Mouse (Mus musculus): ENCODE measurements around the gene Otud7b. TPM values are rescaled to one million over a fixed set of nuclear protein-coding genes. Genes with fewer than 3 reads are reported as not detected.

Gene Otud7b
- 10 to 100 TPM; 50.9 to 51.0 TPM for total RNA-seq (2021)

DNA sequence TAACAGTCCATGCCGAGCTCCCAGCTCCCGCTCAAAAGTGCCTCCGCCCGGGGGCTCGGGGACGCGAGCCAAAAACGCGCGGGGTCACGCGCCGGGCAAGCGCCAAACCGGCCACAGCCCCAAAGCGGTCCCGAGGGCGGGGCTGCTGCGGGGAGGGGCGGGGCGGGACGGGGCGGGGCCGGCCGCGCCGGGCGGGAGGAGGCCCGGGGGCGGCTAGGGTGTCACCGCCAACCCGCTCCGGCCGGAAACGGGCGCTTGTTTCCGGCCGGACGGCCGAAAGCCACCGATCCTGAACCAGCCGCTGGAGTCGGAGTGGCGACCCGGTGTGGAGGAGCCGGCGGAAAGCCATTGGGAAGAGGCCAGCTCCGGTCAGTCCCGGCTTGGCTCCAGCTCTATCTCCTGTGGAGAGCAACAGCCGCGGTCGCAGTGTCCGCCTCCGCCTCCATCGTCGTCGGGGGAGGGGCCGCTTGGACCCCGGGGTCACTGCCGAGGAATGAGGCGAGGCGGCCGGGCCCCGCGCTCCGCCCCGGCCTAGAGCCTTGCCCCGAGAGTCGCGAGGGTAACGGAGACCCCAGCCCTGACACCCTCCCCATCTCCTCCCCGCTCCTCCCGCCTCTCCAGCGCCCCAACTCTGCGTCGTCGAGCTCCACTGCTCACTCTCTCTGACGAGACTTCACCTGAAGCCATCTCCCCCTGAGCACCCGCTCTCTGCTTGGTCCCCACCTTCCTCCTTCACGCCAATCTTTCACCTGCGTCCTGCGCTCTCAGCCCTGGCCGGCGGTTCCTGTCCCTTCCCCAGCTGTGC lies at the start of gene Otud7b:
Gene Otud7b (plus strand): TSS at position 267 of the 805 bp plus-strand sequence.
- intact Hi-C loops (cut with DNase I), result loop anchor here (2.0 kb wide), 1 partner anchor 44 kb away; no protein-coding TSS in a partner anchor
- peak; percentile 85 to 86 for DNase-seq

DNA sequence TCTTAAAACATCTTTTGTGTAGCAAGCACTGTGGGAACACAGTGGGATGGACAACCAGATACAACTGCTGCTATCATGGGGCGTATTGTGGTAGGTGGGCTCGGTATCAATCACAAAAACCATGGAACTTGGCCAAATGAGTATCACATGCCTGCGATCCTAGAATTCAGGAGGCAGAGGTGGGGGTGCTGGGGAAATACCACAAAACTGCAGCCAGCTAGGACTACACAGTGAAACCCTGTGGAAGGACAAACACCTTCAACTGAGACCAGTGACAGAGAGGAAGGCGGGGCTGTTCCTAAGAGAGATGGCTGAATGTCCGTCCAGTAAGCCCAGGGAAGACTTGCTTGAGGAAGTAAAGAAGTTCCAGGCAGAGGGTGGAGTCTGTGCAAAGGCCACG lies 49.0 kb upstream of the Otud7b start:
- DNase-seq, result no peak
- intact Hi-C loops (cut with DNase I), result no loop called here

DNA sequence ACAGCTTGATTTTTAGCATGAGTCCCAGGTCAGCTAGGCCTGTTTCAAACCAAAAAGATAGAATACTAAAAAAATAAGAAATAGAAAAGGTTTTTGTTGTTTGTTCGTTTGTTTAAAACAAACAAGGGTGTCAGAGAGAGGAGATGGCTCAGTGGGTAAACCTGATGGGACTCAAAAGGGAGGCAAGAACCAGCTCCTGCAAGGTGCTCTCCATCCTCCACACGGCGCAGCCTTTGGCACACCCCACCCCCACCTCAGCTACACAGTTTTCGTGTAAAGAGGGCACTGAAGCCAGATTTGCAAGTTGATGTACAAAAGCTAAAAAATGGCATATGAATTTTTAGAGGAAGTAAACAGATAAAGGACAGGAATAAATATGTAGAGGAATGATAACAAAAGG lies 48.3 kb upstream of the Otud7b start:
- intact Hi-C loops (cut with DNase I), result no loop called here
- DNase-seq, result no peak

DNA sequence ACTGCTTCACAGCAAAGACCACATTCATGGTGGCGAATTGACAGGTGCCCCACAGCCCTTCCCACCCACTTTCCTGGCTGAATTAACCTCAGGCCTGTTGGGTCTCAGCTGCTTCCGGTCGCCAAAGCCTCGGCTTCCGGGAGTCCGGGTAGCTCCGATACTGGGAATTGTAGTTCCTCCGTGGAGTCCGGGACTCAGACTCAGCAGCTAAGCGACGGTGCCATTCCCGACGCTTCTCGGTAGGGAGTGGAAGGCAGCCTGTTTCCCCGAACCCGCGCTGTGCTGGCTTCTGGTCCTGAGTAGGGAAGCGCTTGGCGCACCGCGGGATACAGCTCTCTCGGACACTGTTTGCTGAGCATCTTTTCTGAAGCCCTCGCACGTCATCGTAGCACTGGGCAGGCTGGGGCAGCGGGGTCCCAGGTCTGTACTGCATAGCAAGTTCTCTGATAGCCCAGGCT lies 46.6 kb upstream of the Otud7b start:
- intact Hi-C loops (cut with DNase I), result no loop called here
- peak; percentile 92 to 94 for DNase-seq

DNA sequence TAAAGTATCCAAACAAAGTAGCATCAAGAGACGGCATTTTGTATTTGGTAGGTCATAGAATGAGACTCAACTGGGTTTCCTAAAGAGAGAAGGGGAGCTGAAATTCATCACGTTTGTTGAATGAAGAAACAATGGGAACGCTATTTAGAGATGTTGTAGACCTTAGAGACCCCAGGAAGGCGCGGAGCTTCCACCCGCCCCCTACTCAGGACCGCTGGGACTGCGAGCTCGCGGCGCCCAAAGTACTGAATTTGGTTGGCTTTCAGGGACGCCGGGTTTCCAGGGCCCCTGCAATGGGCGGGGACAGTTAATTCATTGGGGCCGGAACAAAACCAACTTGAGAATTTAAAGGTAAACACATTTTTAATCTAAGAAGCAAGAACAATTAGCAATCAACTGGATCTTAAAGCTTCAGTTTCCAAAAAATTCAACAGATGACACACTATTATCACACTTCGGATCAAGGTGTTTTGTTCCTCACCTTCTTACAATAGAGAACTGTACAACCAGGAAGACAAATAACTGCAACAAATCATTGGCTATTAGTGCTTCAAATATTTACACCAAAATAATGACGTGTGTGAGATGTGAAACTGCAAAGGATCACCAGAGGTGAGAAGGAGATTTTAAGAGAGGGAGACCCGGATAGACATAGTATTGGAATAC lies 46.0 kb upstream of the Otud7b start, which contains the start of gene Vps45:
Gene Vps45 (minus strand): TSS at position 236 of the 666 bp plus-strand sequence.
- peak; percentile 70 to 74 for DNase-seq

DNA sequence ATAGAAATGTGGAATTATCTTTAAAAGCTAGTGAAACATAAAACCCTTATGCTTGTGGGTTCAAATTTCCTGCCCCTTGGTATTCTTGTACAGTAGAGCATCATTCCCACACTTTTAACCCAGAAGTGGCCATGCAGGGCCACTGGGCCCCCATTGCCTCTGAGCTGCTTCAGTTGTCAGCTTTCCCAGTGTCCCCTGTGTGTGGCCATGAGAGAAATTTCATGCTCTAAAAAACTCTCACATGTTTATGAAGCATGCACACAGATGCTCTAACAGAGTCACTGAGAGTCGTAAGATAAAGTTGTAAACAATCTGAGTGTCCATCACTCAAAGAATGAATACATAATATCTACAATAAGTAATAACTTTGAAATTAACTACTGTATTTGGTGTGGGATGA lies 44.2 kb upstream of the Otud7b start:
- intact Hi-C loops (cut with DNase I), result loop anchor here (2.0 kb wide), 1 partner anchor 45 kb away; the partner anchor contains the start of gene Otud7b

More for the DNA sequence above, 46.0 kb upstream of the Otud7b start, which contains the start of gene Vps45:
- intact Hi-C loops (cut with DNase I), result no loop called here

DNA sequence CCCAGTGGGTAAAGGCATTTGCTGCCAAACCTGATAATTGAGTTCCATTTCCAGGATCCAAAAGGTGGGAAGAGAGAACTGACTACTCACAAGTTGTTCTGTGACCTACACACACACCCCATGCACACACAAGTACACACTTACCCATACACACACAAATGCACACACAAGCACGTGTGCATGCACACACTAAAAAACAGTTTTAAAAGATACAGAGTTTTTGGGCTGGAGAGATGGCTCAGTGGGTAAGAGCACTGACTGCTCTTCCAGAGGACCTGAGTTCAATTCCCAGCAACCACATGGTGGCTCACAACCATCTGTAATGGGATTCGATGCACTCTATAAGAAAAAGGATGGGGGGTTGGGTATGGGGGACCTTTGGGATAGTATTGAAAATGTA lies 41.0 kb upstream of the Otud7b start:
- intact Hi-C loops (cut with DNase I), result no loop called here

More for the DNA sequence above, 44.2 kb upstream of the Otud7b start:
- no peak for DNase-seq

DNA sequence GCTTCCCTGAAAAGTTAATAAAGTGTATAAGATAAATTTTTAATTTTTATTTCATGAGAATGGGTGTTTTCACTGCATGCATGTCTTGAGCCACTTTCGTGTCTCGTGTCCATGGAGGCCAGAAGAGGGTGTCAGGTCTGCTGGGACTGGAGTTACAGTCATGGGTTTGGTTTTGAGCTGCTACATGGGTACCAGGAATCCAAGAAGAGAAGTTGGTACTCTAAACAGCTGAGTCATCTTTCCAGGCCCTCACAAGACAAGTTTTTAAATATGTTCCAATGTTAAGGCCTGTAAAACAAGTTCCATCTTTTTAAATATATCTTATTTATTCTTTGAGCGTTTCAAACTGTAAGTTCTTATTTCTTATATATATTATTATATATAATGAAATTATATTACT lies 40.1 kb upstream of the Otud7b start:
- intact Hi-C loops (cut with DNase I), result no loop called here

More for the DNA sequence above, 41.0 kb upstream of the Otud7b start:
- DNase-seq, result no peak

DNA sequence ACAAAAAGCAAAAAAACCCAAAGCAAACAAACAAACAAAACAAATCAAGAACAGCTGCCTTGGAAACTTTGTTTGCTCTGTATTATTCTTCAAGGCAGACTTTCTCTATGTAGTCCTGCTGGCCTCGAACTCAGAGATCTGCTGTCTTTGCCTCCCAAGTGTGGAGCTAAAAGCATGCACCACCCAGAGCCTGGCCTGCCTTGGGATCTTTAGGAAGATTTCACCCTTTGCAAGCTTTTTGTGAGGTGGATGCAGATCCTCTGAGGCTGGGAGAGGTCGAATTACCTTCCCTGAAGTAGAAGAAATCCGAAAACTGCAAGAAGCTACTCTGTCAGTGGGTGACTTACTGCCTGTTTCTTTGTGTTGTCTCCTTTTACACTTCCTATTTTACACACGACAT lies 39.2 kb upstream of the Otud7b start:
- intact Hi-C loops (cut with DNase I), result loop anchor here (5.0 kb wide), 1 partner anchor 152 kb away; the partner anchor contains the start of genes Bola1 and Hist2h2ab
- no peak for DNase-seq

More for the DNA sequence above, 40.1 kb upstream of the Otud7b start:
- no peak for DNase-seq

DNA sequence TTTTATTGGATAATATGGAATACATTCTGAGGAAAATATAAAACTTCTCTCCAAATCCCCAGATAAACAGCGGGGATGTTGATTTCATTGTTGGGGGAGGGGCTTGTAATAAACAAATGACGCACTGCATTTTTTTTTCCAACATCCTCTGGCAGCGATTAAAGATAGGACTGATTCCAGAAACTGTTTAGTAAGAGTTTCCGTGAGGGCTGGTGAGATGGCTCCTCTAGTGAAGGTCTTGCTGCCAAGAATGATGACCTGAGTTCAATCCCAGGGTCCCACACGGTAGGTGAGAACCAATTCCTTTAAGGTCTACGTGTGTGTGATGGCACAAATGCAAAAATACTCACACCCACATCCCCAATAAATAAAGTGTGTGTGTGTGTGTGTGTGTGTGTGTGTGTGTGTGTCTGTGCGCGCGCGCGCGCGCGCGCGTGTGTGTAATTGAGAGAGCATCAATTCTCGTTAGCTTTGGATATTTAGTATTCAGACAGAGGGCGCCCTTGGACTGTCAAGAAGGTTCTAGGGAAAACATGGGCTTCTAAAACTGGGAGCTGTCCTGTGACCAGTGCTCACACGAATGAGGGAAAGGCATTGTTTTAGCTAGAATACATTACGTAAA lies 38.5 kb upstream of the Otud7b start:
- intact Hi-C loops (cut with DNase I), result loop anchor here (1.0 to 5.0 kb wide), 2 partner anchors 82 to 151 kb away; partner anchors contain the start of genes Bola1 and Hist2h2ab
- DNase-seq, result peak; percentile 73 to 85

DNA sequence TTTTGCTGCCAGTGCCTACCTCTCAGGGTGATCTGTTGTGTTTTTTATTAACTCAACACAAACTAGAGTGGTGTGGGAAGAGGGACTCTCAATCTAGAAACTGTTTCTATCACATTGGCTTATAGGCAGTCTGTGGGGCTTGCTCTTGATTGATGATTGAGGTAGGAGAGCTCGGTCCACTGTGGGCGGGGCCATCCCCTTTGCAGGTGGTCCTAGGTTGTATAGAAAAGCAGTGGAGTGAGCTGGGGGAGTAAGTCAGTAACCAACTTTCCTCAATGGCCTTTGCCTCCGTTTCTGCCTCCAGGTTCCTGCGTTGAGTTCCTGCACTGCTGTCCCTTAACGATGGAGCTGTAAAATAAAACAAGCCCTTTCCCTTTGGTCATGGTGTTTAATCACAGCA lies 37.6 kb upstream of the Otud7b start:
- no peak for DNase-seq
- intact Hi-C loops (cut with DNase I), result loop anchor here (1.0 to 5.0 kb wide), 2 partner anchors 82 to 151 kb away; partner anchors contain the start of genes Bola1 and Hist2h2ab

DNA sequence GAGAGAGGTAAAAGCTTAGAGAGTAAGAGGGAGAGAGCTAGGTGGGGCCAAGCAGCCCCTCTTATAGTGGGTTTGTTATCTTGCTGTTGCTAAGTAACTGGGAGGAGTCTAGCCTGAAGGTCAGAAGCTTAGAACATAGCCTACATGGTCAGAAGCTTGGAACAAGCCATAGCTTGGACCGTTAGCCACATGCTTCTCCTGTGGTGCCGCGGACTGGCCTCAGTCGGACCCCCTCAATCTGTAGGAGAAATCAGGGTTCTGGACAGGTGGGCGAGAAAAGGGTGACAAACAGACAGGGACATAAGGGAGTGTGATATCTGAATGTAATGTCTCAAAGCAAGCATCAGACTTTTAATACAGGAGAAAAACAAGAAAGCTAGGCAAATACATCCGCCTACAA lies 35.3 kb upstream of the Otud7b start:
- intact Hi-C loops (cut with DNase I), result loop anchor here (5.0 kb wide), 1 partner anchor 148 kb away; the partner anchor contains the start of genes Bola1 and Hist2h2ab
- DNase-seq, result no peak

DNA sequence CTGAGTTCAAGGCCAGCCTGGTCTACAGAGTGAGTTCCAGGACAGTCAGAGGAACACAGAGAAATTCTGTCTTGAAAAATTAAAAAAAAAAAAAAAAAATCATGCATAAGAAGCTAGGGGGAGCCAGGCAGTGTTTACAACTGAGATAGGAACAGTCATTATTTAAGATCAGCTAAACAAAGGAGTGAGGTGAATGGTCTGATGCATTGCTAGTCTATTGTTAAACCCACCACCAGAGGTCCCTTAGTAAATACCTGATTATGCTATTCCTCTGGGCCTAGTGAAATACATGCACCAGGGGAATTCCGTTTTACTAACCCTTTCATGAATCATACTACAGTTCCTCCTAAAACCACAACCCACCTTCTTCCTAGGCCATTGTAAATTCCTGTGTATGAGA lies 34.8 kb upstream of the Otud7b start:
- no peak for DNase-seq
- intact Hi-C loops (cut with DNase I), result loop anchor here (5.0 kb wide), 1 partner anchor 148 kb away; the partner anchor contains the start of genes Bola1 and Hist2h2ab

DNA sequence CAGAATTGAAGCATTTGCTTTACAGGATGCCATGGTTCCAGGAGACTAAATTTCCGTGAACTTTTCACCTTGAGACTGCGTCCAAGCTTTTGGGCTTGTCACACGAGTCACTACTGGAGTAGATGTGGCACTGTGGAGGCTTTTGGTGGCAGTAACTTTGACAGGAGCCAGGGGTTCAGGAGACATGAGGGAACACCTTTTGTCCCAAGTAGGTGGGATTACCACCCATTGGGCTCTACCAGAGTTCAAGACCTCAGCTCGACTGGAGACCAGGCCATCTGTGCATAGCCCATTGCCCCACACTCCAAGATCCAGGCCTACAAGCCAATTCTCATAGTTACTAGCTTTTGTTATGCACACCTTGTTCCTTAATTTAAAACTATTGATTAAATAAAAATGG lies 34.1 kb upstream of the Otud7b start:
- DNase-seq, result no peak
- intact Hi-C loops (cut with DNase I), result no loop called here

DNA sequence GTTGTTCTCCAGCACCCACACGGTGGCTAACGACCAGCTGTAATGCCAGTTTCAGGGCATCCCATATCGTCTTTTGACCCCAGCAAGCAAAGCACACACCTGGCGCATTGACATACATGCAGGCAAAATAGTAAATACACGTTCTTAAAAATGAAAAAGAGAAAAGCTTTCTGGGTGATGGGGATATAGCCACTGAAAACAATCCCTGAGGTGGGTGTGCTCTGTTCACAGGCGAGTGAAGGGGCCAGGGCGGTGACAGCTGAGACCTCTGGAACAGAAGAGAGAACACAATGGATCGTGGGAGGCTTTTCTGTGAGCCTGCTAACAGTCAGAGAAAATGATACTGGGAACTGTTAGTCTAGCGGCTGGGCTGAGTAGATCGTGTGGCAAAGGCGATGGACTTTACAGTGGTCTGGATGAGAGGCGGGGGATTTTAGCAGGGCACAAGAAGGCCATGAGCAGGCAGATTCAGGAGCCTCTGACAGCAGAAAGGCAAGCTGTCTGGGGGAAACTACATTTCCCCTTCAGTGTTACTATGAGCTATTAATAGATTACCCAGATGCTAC lies 31.3 kb upstream of the Otud7b start:
- intact Hi-C loops (cut with DNase I), result no loop called here

DNA sequence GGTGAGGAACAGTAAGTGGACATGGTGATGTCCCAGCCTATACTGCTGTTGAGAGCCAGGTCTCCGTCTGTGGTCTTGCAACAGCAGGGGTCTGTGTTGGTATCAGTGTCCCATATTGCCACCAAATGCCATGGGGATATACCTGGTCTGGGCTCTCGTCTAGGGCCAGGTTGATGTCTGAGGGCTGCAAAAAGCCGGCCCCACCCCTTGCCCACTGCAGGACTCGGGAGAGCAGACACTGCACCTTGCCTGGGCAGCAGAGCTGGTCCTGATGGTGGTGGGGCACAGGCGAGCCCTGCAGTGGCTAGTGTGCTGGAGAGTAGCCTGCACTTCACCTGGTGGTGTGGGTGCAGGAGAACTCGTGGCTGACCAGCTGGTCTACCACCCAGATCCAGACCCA lies 26.3 kb upstream of the Otud7b start:
- intact Hi-C loops (cut with DNase I), result no loop called here
- no peak for DNase-seq

More for the DNA sequence above, 31.3 kb upstream of the Otud7b start:
- DNase-seq, result no peak

DNA sequence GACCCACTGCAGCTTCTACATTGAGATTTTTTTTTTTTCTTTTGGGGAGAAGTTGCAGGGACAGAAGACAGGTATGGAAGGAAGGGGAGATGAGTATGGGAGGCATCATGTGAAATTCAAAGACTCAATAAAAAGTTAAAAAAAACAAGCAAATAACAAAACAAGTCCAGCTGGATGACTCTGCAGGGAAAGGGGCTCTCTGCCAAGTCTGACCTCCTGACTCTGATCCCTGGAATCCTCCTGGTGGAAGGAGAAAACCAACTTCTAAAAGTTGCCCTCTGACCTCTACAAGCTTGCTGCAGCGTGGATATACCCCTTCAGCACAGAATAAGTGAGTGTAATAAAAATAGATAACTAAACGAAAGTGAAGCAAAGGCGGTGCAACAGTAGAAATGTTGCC lies 25.6 kb upstream of the Otud7b start:
- no peak for DNase-seq
- intact Hi-C loops (cut with DNase I), result no loop called here

DNA sequence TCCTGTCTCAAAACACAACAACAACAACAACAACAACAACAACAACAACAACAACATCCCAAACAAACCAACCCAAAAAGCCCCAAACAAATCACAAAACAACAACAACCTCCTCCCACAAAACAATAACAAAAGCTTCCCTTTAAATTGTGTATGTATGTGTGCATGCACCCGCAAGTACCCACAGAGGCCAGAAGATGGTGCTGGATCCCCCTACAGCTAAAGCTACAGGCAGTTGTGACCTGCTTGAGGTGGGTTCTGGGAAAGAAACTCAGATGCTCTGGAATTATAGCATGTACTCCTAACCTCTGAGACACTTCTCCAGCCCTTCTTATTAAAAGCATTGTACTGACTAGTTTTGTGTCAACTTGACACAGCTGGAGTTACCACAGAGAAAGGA lies 23.3 kb upstream of the Otud7b start:
- DNase-seq, result peak in 1 of 2 experiments; percentile 40
- intact Hi-C loops (cut with DNase I), result loop anchor here (2.0 kb wide), 1 partner anchor 62 kb away; no protein-coding TSS in a partner anchor

DNA sequence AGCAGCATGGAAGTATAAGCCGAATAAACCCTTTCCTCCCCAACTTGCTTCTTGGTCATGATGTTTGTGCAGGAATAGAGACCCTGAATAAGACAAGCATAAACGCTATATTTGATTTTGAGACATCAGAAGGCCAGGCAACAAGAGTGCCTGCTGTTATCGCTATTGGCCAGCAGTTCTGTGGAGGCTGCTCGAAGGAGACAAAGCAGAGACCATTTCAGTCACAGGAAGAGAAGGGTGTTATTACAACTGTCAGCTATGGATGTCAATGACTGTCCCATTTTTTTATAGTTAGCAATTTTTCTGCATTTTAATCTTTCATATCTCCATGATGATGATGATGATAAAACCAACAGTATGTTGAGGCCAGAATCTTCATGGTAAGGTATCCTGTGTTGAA lies 22.7 kb upstream of the Otud7b start:
- DNase-seq, result no peak
- intact Hi-C loops (cut with DNase I), result loop anchor here (2.0 kb wide), 1 partner anchor 61 kb away; no protein-coding TSS in a partner anchor

DNA sequence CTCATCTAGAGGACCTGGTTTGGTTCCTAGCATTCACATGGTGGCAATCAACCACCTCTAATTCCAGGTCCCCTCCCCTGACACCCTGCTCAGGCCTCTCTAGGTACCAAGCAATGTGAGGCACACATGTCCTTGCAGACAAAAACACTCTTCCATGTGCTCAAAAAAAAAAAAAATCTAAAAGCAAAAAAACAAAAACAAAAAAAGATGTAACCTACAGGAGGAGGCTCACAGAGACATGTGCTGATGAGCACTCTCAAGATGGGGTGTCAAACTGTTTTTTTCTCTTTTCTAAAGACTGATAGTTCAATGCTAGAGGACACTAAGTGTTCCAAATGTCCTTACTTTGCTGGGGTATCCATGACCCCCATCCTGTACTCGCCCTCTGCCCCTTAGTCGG lies 22.2 kb upstream of the Otud7b start:
- no peak for DNase-seq
- intact Hi-C loops (cut with DNase I), result no loop called here
